Mouse (Mus musculus) kidney, postnatal 14 days (tissue): ENCODE measurements at regions not wholly inside any gene's neighbourhood (a gene's known extent, or its start where the extent isn't known, plus 50 kb on each side); places are given as distances from the start of the nearest gene placed in this dataset.

Experiments used
- DNase-seq: peaks from one replicate; pipeline ENCODE4 v3.0.0; 2022; ENCODE audit warnings: mixed read lengths

DNA sequence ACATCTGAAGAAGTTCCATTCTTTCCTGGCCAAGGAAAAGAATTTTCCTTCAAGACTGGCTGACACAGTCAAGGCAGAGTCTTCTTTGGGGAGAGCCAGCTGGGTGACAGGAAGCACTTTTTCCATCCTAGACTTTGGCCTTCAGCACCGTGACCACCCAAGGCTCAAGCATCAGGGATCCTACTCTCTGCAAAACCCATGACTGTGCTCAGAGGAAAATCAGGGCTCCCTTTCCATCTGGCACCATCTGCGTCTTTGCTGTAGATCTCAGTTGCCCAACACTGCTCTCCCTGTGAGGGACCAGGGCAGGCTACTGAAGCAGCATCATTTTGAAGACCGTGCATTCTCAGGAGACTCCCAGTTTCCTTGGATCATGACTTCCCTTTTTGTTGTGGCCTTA is 51.1 kb upstream of the 1700012B07Rik start:
- DNase-seq, result peak; percentile 35
